Mouse (Mus musculus) splenic B cell, adult 2 months (primary cell): Measurements from ENCODE around the gene Zfp598.

Source experiments
- DNase-seq: peaks from one replicate; pipeline ENCODE4 v3.0.0-alpha.2; 2011; ENCODE audit warnings: low read depth, low spot score
- H3K27me3 ChIP-seq: 2 replicates; pipeline ENCODE4 v1.6.1; 2012; ENCODE audit warnings: mild to moderate bottlenecking, low read length, moderate library complexity, mixed read lengths; ENCODE audit not compliant: control insufficient read depth, poor library complexity, insufficient read depth, severe bottlenecking
- H3K36me3 ChIP-seq: 2 replicates; pipeline ENCODE4 v1.6.1; 2012; ENCODE audit warnings: mild to moderate bottlenecking, low read length, moderate library complexity, mixed read lengths; ENCODE audit not compliant: control insufficient read depth, poor library complexity, insufficient read depth, severe bottlenecking

Gene Zfp598

GRCm38 (mm10) chr17:24669545-24670245 lies at the start of gene Zfp598:
TSS of gene Zfp598 (plus strand) at chr17:24669687.
- peak; percentile 96 for DNase-seq
- Histone ChIP-seq H3K27me3 (no peaks in the 10 kb centered on the region), H3K36me3 (no peaks in the 10 kb centered on the region)

GRCm38 (mm10) chr17:24625472-24625871 lies 44.0 kb upstream of the Zfp598 start:
- DNase-seq = no peak
- Histone ChIP-seq H3K36me3 (peaks cover 4% of the 10 kb centered on the region; the same call in 1 of the 2 replicates), H3K27me3 (no peaks in the 10 kb centered on the region)

- peak; percentile 81 for DNase-seq
- Histone ChIP-seq H3K27me3 (no peaks in the 10 kb centered on the region), H3K36me3 (peaks cover 3% of the 10 kb centered on the region; the same call in 1 of the 2 replicates)
These were observed 40.8 kb upstream of the Zfp598 start for GRCm38 (mm10) chr17:24628646-24629045.

- Histone ChIP-seq H3K27me3 (no peaks in the 10 kb centered on the region), H3K36me3 (no peaks in the 10 kb centered on the region; the same call in 1 of the 2 replicates)
- no peak for DNase-seq
These were observed 39.4 kb upstream of the Zfp598 start for GRCm38 (mm10) chr17:24630072-24630471.

- Histone ChIP-seq H3K36me3 (no peaks in the 10 kb centered on the region), H3K27me3 (no peaks in the 10 kb centered on the region)
- DNase-seq = peak; percentile 79
These were observed 37.2 kb upstream of the Zfp598 start, which contains the start of the genes Tsc2 and Nthl1 for GRCm38 (mm10) chr17:24632167-24632812. TSS of gene Tsc2 (minus strand) at chr17:24632630. TSS of gene Nthl1 (plus strand) at chr17:24632680.

GRCm38 (mm10) chr17:24632813-24633449 lies 36.6 kb upstream of the Zfp598 start:
- Histone ChIP-seq H3K36me3 (no peaks in the 10 kb centered on the region), H3K27me3 (no peaks in the 10 kb centered on the region)
- no peak for DNase-seq

GRCm38 (mm10) chr17:24633831-24634230 lies 35.7 kb upstream of the Zfp598 start:
- Histone ChIP-seq H3K27me3 (no peaks in the 10 kb centered on the region), H3K36me3 (no peaks in the 10 kb centered on the region)
- no peak for DNase-seq

- no peaks in the 10 kb centered on the region for H3K27me3 ChIP-seq
- H3K36me3 ChIP-seq = no peaks in the 10 kb centered on the region
- no peak for DNase-seq
These were observed 34.5 kb upstream of the Zfp598 start for GRCm38 (mm10) chr17:24635024-24635423.

- no peak for DNase-seq
- Histone ChIP-seq H3K27me3 (no peaks in the 10 kb centered on the region), H3K36me3 (no peaks in the 10 kb centered on the region)
These were observed 33.8 kb upstream of the Zfp598 start for GRCm38 (mm10) chr17:24635694-24636093.

- H3K27me3 ChIP-seq = no peaks in the 10 kb centered on the region
- no peak for DNase-seq
- H3K36me3 ChIP-seq = no peaks in the 10 kb centered on the region
These were observed 32.6 kb upstream of the Zfp598 start for GRCm38 (mm10) chr17:24636781-24637481.

- no peak for DNase-seq
- Histone ChIP-seq H3K36me3 (no peaks in the 10 kb centered on the region), H3K27me3 (no peaks in the 10 kb centered on the region)
These were observed 31.3 kb upstream of the Zfp598 start for GRCm38 (mm10) chr17:24638214-24638613.

- Histone ChIP-seq H3K36me3 (no peaks in the 10 kb centered on the region), H3K27me3 (no peaks in the 10 kb centered on the region)
- no peak for DNase-seq
These were observed 30.6 kb upstream of the Zfp598 start for GRCm38 (mm10) chr17:24638840-24639239.

- no peaks in the 10 kb centered on the region for H3K36me3 ChIP-seq
- H3K27me3 ChIP-seq = no peaks in the 10 kb centered on the region
- DNase-seq = no peak
These were observed 29.9 kb upstream of the Zfp598 start for GRCm38 (mm10) chr17:24639571-24639988.

- Histone ChIP-seq H3K27me3 (no peaks in the 10 kb centered on the region), H3K36me3 (no peaks in the 10 kb centered on the region)
- no peak for DNase-seq
These were observed 29.4 kb upstream of the Zfp598 start for GRCm38 (mm10) chr17:24640119-24640518.
